Mouse (Mus musculus) testis, adult 2 months (tissue): ENCODE measurements around the gene Ppp2r3a.

ENCODE experiments used
- CTCF ChIP-seq: fragments of 200-500 bp; IDR thresholded peaks from 2 replicates; pipeline ENCODE4 v1.5.1; 2012; ENCODE audit warnings: low read depth, mild to moderate bottlenecking, inconsistent platforms, low read length, moderate library complexity; ENCODE audit not compliant: control insufficient read depth, insufficient read depth, insufficient replicate concordance
- POLR2A ChIP-seq: fragments of 200-500 bp; IDR thresholded peaks from 2 replicates; pipeline ENCODE4 v1.6.1; 2012; ENCODE audit warnings: low read depth, mild to moderate bottlenecking, inconsistent platforms, low read length, moderate library complexity; ENCODE audit not compliant: control insufficient read depth

GRCm38 (mm10) chr9:101110013-101110412, 141.6 kb downstream of the Ppp2r3a start:
- TF ChIP-seq CTCF (no peak), POLR2A (no peak)
